8 mouse cellular contexts compared by ENCODE assay signal in the genomic region with DNA sequence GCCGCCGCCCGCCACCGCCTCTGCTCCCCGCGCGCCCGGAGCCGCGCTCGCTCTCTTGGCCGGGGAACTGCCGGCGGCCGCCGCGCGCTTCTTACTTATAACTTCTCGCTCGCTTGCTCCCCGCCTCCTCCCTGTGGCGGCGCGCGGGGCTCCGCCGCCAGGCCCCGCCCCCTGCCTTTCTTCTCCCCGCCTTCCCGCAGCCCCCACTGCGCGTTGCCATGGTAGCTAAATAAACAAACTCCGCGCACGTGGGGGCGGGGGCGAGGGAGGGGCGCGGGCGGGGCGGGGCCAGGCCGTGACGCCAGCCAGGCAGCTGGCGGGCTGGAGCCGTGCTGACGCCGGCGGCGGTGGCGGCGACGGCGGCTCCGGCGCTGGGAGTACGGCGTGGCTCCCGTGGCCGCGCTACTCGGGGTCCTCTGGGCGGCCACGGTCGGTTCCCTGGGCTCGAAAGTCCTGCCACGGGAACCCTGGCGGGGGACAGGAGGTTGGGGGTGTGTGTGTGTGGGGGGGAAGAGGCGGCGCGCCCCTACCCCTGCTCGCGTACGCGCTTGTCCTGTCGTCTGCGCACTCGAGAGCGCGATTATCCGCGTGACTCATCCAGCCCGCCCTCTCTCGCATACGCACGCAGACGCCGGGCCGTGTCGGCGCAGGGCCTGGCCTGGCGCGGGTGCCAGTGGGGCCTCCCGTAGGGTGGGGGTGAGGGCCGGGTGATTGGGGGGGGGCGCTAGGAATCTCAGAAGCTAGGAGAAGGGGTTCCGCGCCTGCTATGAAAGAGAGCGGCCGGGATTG. TPM values are rescaled to one million over a fixed set of nuclear protein-coding genes. Genes with fewer than 3 reads are reported as not detected.
DNase-seq lines count a peak whose midpoint lies in the region; ATAC-seq lines count a peak whose summit lies in the region.

A gene (minus strand): TSS at position 60 of the 789 bp plus-strand sequence.

- peak; percentile 90 for ATAC-seq in intestine, embryonic 16.5 days
- ATAC-seq in midbrain, embryonic 11.5 days (ENCODE audit: low FRiP score), result peak; percentile 90

- peak; percentile 96 for DNase-seq in adrenal gland, adult 2 months
- DNase-seq in embryo, embryonic 11 days, result peak; percentile 96
- DNase-seq in gonadal fat pad, adult 2 months (ENCODE audit: low read depth), result no peak
- peak; percentile 92 for DNase-seq in left cerebral cortex, postnatal 4 days
- DNase-seq in midbrain, embryonic 11.5 days (ENCODE audit: low spot score, missing footprints), result peak; percentile 99
- peak; percentile 92 for DNase-seq in right cerebral cortex, postnatal 4 days
- DNase-seq in yolk sac, embryonic 10.5 days (ENCODE audit: low spot score), result peak; percentile 94

- H3K36me3 ChIP-seq in intestine, embryonic 16.5 days (ENCODE audit: control insufficient read depth, insufficient read depth, low read length), result no peaks in the 10 kb centered on the region
- no peaks in the 10 kb centered on the region for H3K36me3 ChIP-seq in midbrain, embryonic 11.5 days (ENCODE audit: control insufficient read depth, insufficient read depth, low read length)

- H3K4me2 ChIP-seq in intestine, embryonic 16.5 days (ENCODE audit: low read depth, low read length), result peak within 1 kb of the TSS; percentile 91
- peak within 1 kb of the TSS; percentile 97 for H3K4me2 ChIP-seq in midbrain, embryonic 11.5 days

- peak within 1 kb of the TSS; percentile 77 for H3K27ac ChIP-seq in intestine, embryonic 16.5 days (ENCODE audit: low read length)
- no peak within 1 kb of the TSS for H3K27ac ChIP-seq in midbrain, embryonic 11.5 days (ENCODE audit: low read depth, low read length)

- intact Hi-C loops in left cerebral cortex, postnatal 4 days (cut with DNase I), result loop anchor here (5.0 to 10.0 kb wide), 4 partner anchors 122 to 1155 kb away; no protein-coding TSS in a partner anchor

- H3K27me3 ChIP-seq in intestine, embryonic 16.5 days (replicated peaks; ENCODE audit: control insufficient read depth, insufficient read depth, low read length), result no peaks in the 10 kb centered on the region
- peaks cover 41% of the 10 kb centered on the region for H3K27me3 ChIP-seq in midbrain, embryonic 11.5 days (ENCODE audit: control insufficient read depth, insufficient read depth, low read length)

- WGBS in intestine, embryonic 16.5 days, result under 1% methylated on average over 87 of the region's 99 CpGs
- under 1% methylated on average over 65 of the region's 99 CpGs for WGBS in midbrain, embryonic 11.5 days

- peak within 1 kb of the TSS; percentile 74 for H3K4me3 ChIP-seq in intestine, embryonic 16.5 days (ENCODE audit: low read length)
- H3K4me3 ChIP-seq in midbrain, embryonic 11.5 days (ENCODE audit: low read depth, low read length), result peak within 1 kb of the TSS; percentile 55

- no peaks in the 10 kb centered on the region for H3K9me3 ChIP-seq in intestine, embryonic 16.5 days (ENCODE audit: control insufficient read depth, low read length)
- no peaks in the 10 kb centered on the region for H3K9me3 ChIP-seq in midbrain, embryonic 11.5 days (ENCODE audit: control insufficient read depth, low read length)

- H3K4me1 ChIP-seq in intestine, embryonic 16.5 days (ENCODE audit: control insufficient read depth, insufficient read depth, low read length), result peaks cover 15% of the 10 kb centered on the region
- peaks cover 19% of the 10 kb centered on the region for H3K4me1 ChIP-seq in midbrain, embryonic 11.5 days (ENCODE audit: control insufficient read depth, insufficient read depth, low read length)

- peak within 1 kb of the TSS; percentile 77 for H3K9ac ChIP-seq in intestine, embryonic 16.5 days (ENCODE audit: low read depth, low read length)
- peak within 1 kb of the TSS; percentile 67 for H3K9ac ChIP-seq in midbrain, embryonic 11.5 days (ENCODE audit: low read length)

RNA-seq across cellular contexts. Expression of the gene that starts here (rescaled TPM):
- 10 to 100 TPM; 15.4 to 19.3 TPM for total RNA-seq in adrenal gland, adult 2 months (2021)
- polyA plus RNA-seq in adrenal gland, adult 2 months (2012; rRNA removed), result 20.0 and 28.0 TPM in 2 replicates
- 25.8 and 27.7 TPM in 2 replicates for polyA plus RNA-seq in gonadal fat pad, adult 2 months (2012; rRNA removed)
- 8.5 and 8.6 TPM in 2 replicates for polyA plus RNA-seq in intestine, embryonic 16.5 days (2015; fragmentation: Nextera tagmentation; extraction: Ambion mirVana)
- total RNA-seq in left cerebral cortex, postnatal 4 days (2021), result 1 to 10 TPM; 5.1 to 5.8 TPM
- 1.7 and 1.9 TPM in 2 replicates for polyA plus RNA-seq in midbrain, embryonic 11.5 days (2014; fragmentation: Nextera tagmentation; extraction: Ambion mirVana)
